Mouse (Mus musculus): ENCODE results near the gene Chrna9. TPM values are rescaled to one million over a fixed set of nuclear protein-coding genes. Genes with fewer than 3 reads are reported as not detected.

The Chrna9 gene
- polyA plus RNA-seq, 1 experiment from 2014 or later = 0.53 TPM

DNA sequence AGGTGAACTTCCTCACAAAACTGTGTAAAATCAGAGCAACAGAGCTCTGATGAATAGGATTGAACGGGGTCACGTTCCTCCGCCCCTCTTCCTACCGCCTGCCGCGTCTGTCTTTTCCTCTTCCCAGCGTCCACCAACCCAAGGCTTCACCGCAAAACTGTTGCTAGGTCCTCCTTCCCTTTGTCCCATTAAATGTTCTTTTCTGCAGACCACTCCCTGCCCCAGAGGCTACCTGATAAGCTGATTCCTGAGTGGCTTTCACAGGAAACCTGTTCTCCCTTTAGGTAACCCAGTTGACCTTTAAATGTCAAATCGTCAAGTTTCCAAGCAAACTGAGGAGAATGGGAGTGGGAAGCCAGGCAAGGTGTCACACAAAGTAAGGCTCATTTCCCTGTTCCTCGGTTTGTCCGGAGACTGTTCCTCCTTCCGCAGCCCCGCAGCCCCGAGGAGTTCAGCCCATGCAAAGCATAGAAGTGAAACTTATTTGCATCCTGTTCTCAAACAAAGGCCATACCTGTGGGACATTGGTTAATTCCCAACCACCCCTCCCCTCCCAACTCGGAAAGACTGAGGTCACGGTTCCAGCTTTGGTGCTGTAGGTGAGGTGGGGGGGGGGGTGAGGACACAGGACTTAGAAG, 70.4 kb downstream of the Chrna9 start:
- no peak overlapping the region for H3K4me2 ChIP-seq (replicated peaks; ENCODE audit: low read depth, low read length)
- no peak overlapping the region for H3K4me3 ChIP-seq (ENCODE audit: low read length)
- ATAC-seq (ENCODE audit: low FRiP score, low TSS enrichment) = no peak
- peak overlapping the region; percentile 6; the same call in 1 of the 2 replicates for H3K27ac ChIP-seq (ENCODE audit: low read depth, low read length)
- H3K9me3 ChIP-seq (ENCODE audit: control insufficient read depth, low read length) = no peaks in the 10 kb centered on the region
- H3K36me3 ChIP-seq (ENCODE audit: control insufficient read depth, insufficient read depth, low read length) = no peaks in the 10 kb centered on the region
- H3K9ac ChIP-seq (ENCODE audit: low read depth, low read length) = no peak overlapping the region
- H3K27me3 ChIP-seq (ENCODE audit: control insufficient read depth, insufficient read depth, low read length) = no peaks in the 10 kb centered on the region
- 46% methylated on average over 16 of the region's 16 CpGs for WGBS
- H3K4me1 ChIP-seq (ENCODE audit: control insufficient read depth, insufficient read depth, low read length) = peaks cover 6% of the 10 kb centered on the region

DNA sequence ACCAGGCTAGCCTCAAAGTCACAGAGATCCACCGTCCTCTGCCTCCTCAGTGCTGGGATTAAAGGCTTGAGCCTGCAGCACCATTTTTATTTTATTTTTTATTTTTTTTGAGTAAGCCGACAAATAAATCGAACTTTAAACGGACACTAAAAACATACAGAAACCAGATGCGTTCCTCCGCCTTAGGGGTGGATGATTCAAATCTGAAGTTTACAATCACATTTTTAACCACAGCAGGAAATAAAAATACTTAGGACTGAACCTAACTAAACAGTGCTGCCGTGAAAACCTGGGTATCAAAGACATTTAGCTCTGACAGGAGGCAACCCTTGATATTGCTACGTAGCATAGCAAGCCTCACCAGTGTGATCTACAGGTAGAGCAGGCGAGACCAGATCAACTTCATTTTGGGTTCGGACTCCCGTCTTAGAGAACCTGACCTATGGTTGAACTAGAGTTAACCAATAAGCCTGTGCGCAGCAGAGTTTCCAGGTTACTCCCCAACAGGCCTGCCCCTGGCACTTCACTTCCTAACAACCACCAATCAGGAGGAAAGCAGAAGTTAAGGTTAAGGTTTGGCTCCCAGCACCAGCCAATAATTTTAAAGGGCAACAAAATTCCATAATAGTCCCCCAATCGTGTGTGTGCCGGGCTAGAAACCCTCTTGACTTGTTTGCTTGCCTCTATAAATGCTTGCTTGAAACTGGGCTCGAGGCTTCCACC, 73.7 kb downstream of the Chrna9 start:
- H3K36me3 ChIP-seq (ENCODE audit: control insufficient read depth, insufficient read depth, low read length) = no peaks in the 10 kb centered on the region
- no peaks in the 10 kb centered on the region for H3K9me3 ChIP-seq (ENCODE audit: control insufficient read depth, low read length)
- no peak overlapping the region for H3K27ac ChIP-seq (ENCODE audit: low read depth, low read length)
- H3K4me3 ChIP-seq (ENCODE audit: low read length) = no peak overlapping the region
- H3K4me1 ChIP-seq (ENCODE audit: control insufficient read depth, insufficient read depth, low read length) = no peaks in the 10 kb centered on the region
- no peak for ATAC-seq (ENCODE audit: low FRiP score, low TSS enrichment)
- no peak overlapping the region for H3K4me2 ChIP-seq (replicated peaks; ENCODE audit: low read depth, low read length)
- H3K9ac ChIP-seq (ENCODE audit: low read depth, low read length) = no peak overlapping the region
- no peaks in the 10 kb centered on the region for H3K27me3 ChIP-seq (ENCODE audit: control insufficient read depth, insufficient read depth, low read length)
- WGBS = 81% methylated on average over 15 of the region's 15 CpGs

DNA sequence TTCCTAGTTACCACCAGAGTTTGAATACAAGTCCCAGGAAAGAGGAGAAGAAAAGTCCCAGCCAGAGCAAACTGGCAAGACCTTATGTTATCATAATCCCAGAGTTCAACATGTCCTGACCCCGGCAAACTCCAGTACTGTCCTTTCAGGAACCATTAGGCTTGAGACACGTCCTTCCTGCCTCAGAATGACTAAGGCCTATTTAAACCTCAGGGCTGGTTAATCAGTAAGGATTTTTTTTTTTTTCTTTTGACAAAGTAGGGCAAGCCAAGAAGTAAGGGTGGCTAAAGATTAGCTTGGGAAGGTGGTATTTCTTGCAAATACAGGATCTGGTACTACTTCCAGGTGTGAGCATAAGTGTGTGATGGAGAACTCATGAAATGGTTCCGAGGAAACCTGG, 79.3 kb downstream of the Chrna9 start:
- H3K36me3 ChIP-seq (ENCODE audit: control insufficient read depth, insufficient read depth, low read length) = no peaks in the 10 kb centered on the region
- WGBS = 69% methylated on average over 3 of the region's 3 CpGs

DNA sequence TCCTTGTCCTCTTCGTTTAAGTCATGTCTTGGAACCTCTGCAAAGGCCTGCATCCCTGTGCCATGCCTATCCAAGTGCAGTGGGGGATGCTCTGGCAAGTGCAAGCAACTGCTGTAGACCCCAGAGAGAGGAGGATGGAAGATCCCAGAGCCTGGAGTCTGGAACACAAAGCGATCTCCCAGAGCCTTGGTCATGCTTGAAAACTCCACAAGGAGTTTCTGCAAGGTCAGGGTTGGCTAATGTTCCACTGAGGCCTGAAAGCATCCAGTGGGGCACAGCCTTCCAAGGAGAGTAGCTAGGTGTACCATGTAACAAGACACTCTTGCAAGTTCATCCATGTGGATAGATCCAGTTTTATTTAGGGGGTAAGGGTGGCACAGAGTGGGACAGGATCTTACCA, 79.7 kb downstream of the Chrna9 start:
- H3K4me2 ChIP-seq (replicated peaks; ENCODE audit: low read depth, low read length) = no peak overlapping the region
- no peak overlapping the region for H3K9ac ChIP-seq (ENCODE audit: low read depth, low read length)
- no peaks in the 10 kb centered on the region for H3K9me3 ChIP-seq (ENCODE audit: control insufficient read depth, low read length)
- 59% methylated on average over 2 of the region's 2 CpGs for whole genome bisulfite sequencing
- no peaks in the 10 kb centered on the region for H3K27me3 ChIP-seq (ENCODE audit: control insufficient read depth, insufficient read depth, low read length)
- H3K4me3 ChIP-seq (ENCODE audit: low read length) = no peak overlapping the region
- no peaks in the 10 kb centered on the region for H3K4me1 ChIP-seq (ENCODE audit: control insufficient read depth, insufficient read depth, low read length)
- H3K36me3 ChIP-seq (ENCODE audit: control insufficient read depth, insufficient read depth, low read length) = no peaks in the 10 kb centered on the region
- peak; percentile 78 for ATAC-seq (ENCODE audit: low FRiP score, low TSS enrichment)
- peak overlapping the region; percentile 3; the same call in 1 of the 2 replicates for H3K27ac ChIP-seq (ENCODE audit: low read depth, low read length)

More for the DNA sequence above, 79.3 kb downstream of the Chrna9 start:
- Histone ChIP-seq H3K4me3 (ENCODE audit: low read length) (no peak overlapping the region), H3K9me3 (ENCODE audit: control insufficient read depth, low read length) (no peaks in the 10 kb centered on the region), H3K9ac (ENCODE audit: low read depth, low read length) (no peak overlapping the region), H3K27me3 (ENCODE audit: control insufficient read depth, insufficient read depth, low read length) (no peaks in the 10 kb centered on the region), H3K27ac (ENCODE audit: low read depth, low read length) (peak overlapping the region; percentile 3; the same call in 1 of the 2 replicates), H3K4me2 (replicated peaks; ENCODE audit: low read depth, low read length) (no peak overlapping the region), H3K4me1 (ENCODE audit: control insufficient read depth, insufficient read depth, low read length) (no peaks in the 10 kb centered on the region)
- peak; percentile 54; the same call in 1 of the 2 replicates for ATAC-seq (ENCODE audit: low FRiP score, low TSS enrichment)

DNA sequence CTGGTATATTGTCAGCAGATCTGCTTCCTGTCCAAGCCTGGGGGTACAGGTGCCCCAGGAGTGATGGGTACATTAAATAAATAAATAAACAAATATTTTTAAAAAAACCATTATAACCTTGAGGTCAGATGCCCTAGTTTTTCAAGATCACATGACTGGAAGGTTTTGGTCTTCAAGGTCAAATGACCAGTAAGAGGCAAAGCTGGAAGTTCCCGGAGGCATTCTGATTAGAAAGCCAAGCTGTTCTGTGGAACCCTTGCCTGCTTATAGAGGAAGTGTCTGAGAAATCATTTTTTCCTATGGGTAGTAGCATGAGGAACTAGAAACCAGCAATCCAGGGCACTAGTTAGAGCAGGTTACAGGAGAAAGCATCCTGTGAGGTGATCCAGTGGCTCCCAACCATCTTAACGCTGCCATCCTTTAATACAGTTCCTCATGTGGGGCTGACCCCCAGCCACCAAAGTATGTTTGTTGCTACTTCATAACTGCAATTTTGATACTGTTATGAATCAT, 80.8 kb downstream of the Chrna9 start:
- H3K4me2 ChIP-seq (replicated peaks; ENCODE audit: low read depth, low read length) = no peak overlapping the region
- no peaks in the 10 kb centered on the region for H3K36me3 ChIP-seq (ENCODE audit: control insufficient read depth, insufficient read depth, low read length)
- WGBS = 93% methylated on average over 2 of the region's 2 CpGs
- no peak overlapping the region for H3K27ac ChIP-seq (ENCODE audit: low read depth, low read length)
- no peaks in the 10 kb centered on the region for H3K27me3 ChIP-seq (ENCODE audit: control insufficient read depth, insufficient read depth, low read length)
- no peak for ATAC-seq (ENCODE audit: low FRiP score, low TSS enrichment)
- no peak overlapping the region for H3K9ac ChIP-seq (ENCODE audit: low read depth, low read length)
- peaks cover 2% of the 10 kb centered on the region; the same call in 1 of the 2 replicates for H3K9me3 ChIP-seq (ENCODE audit: control insufficient read depth, low read length)
- no peak overlapping the region for H3K4me3 ChIP-seq (ENCODE audit: low read length)
- H3K4me1 ChIP-seq (ENCODE audit: control insufficient read depth, insufficient read depth, low read length) = no peaks in the 10 kb centered on the region

DNA sequence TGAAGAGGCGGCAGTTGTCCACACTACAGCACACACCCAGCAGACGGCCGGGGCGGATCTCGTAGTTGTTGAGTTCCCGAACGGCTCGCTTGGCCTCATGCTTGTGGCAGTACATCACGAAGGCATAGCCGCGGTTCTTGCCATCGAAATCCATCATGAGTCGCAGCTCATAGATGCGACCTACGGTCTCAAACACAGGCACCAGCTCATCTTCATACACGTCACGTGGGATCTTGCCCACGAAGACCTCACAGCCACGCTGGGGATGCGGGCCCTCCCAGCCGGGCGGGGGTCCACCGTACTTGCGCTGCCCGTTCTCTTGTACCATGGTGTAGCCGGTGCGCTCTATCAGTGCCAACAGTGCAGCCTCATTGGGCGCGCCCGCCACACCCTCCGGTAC, 92.1 kb downstream of the Chrna9 start:
- H3K9me3 ChIP-seq (ENCODE audit: control insufficient read depth, low read length) = peaks cover 7% of the 10 kb centered on the region
- 98% methylated on average over 31 of the region's 31 CpGs for WGBS

More for the DNA sequence above, 92.1 kb downstream of the Chrna9 start:
- no peak overlapping the region for H3K4me3 ChIP-seq (ENCODE audit: low read length)
- H3K9ac ChIP-seq (ENCODE audit: low read depth, low read length) = no peak overlapping the region
- no peaks in the 10 kb centered on the region for H3K4me1 ChIP-seq (ENCODE audit: control insufficient read depth, insufficient read depth, low read length)
- H3K27me3 ChIP-seq (ENCODE audit: control insufficient read depth, insufficient read depth, low read length) = no peaks in the 10 kb centered on the region
- H3K4me2 ChIP-seq (replicated peaks; ENCODE audit: low read depth, low read length) = no peak overlapping the region
- no peak for ATAC-seq (ENCODE audit: low FRiP score, low TSS enrichment)
- H3K27ac ChIP-seq (ENCODE audit: low read depth, low read length) = no peak overlapping the region
- peaks cover 18% of the 10 kb centered on the region; the same call in 1 of the 2 replicates for H3K36me3 ChIP-seq (ENCODE audit: control insufficient read depth, insufficient read depth, low read length)

Small RNAs within 50 kb of the gene (microRNA-seq; reads per million reads assigned to microRNA genes)
- not detected for gene Gm25952

Other genes with a start within 250 kb of the Chrna9 start
- gene Pds5a, start 236.6 kb upstream of the Chrna9 start, polyA plus RNA-seq (2014; fragmentation: Nextera tagmentation; extraction: Ambion mirVana) = 64.5 and 112 TPM in 2 replicates
- gene N4bp2, start 171.4 kb upstream of the Chrna9 start, polyA plus RNA-seq (2014; fragmentation: Nextera tagmentation; extraction: Ambion mirVana) = 34.1 and 57.3 TPM in 2 replicates
- 0.17 and 0.57 TPM in 2 replicates for gene Rhoh, start 73.7 kb upstream of the Chrna9 start, polyA plus RNA-seq (2014; fragmentation: Nextera tagmentation; extraction: Ambion mirVana)
- 0.38 and 0.40 TPM in 2 replicates for gene 9130230L23Rik, start 69.4 kb downstream of the Chrna9 start, polyA plus RNA-seq (2014; fragmentation: Nextera tagmentation; extraction: Ambion mirVana)
- gene Rbm47, start 238.2 kb downstream of the Chrna9 start, polyA plus RNA-seq (2014; fragmentation: Nextera tagmentation; extraction: Ambion mirVana) = 27.6 and 45.6 TPM in 2 replicates